Mouse (Mus musculus) embryonic facial prominence, embryonic 11.5 days (tissue): ENCODE measurements around the gene Scp2. TPM values are rescaled to one million over a fixed set of nuclear protein-coding genes. Genes with fewer than 3 reads are reported as not detected.

ENCODE experiments used
- ATAC-seq: fragments of 200-750 bp; cut with Nextera tagmentation; replicated peaks from 2 replicates; pipeline ENCODE4 v1.8.0; 2017; ENCODE audit warnings: low read depth; ENCODE audit not compliant: insufficient number of reproducible peaks, low FRiP score, low TSS enrichment
- DNase-seq: peaks from one replicate; pipeline ENCODE4 v3.0.0-alpha.2; 2015; ENCODE audit warnings: low spot score
- H3K27ac ChIP-seq: fragments of 300-500 bp; sonication (generic); replicated peaks from 2 replicates; pipeline ENCODE4 v1.5.1; 2014; ENCODE audit warnings: mild to moderate bottlenecking, low read depth, low read length, control low read depth
- H3K27me3 ChIP-seq: fragments of 300-500 bp; sonication (generic); 2 replicates; pipeline ENCODE4 v1.6.1; 2014; ENCODE audit warnings: mild to moderate bottlenecking, low read length, moderate library complexity, mixed read lengths; ENCODE audit not compliant: control insufficient read depth, insufficient read depth
- H3K36me3 ChIP-seq: fragments of 300-500 bp; sonication (generic); replicated peaks from 2 replicates; pipeline ENCODE4 v1.6.1; 2014; ENCODE audit warnings: low read depth, mild to moderate bottlenecking, low read length, moderate library complexity, mixed read lengths; ENCODE audit not compliant: control insufficient read depth, insufficient read depth
- H3K4me1 ChIP-seq: fragments of 300-500 bp; sonication (generic); 2 replicates; pipeline ENCODE4 v1.6.1; 2014; ENCODE audit warnings: low read length, mixed read lengths; ENCODE audit not compliant: control insufficient read depth, insufficient read depth
- H3K4me2 ChIP-seq: fragments of 300-500 bp; sonication (generic); 2 replicates; pipeline ENCODE4 v1.6.1; 2014; ENCODE audit warnings: low read depth, mild to moderate bottlenecking, control low read depth, low read length, moderate library complexity
- H3K4me3 ChIP-seq: fragments of 300-500 bp; sonication (generic); 2 replicates; pipeline ENCODE4 v1.5.1; 2014; ENCODE audit warnings: low read depth, low read length, control low read depth
- H3K9ac ChIP-seq: fragments of 300-500 bp; sonication (generic); replicated peaks from 2 replicates; pipeline ENCODE4 v1.6.1; 2014; ENCODE audit warnings: mild to moderate bottlenecking, control low read depth, low read length
- H3K9me3 ChIP-seq: fragments of 300-500 bp; sonication (generic); replicated peaks from 2 replicates; pipeline ENCODE4 v1.6.1; 2016; ENCODE audit warnings: mild to moderate bottlenecking, low read length, inconsistent platforms, mixed read lengths; ENCODE audit not compliant: control insufficient read depth
- WGBS: fragments of 180-500 bp; shearing (Covaris S2); extraction: QIAGEN DNeasy Blood & Tissue Kit; methylation state at CpG from one replicate; pipeline ENCODE4 v1.1.7; 2014; 5-methylcytosine and 5-hydroxymethylcytosine counted together
- polyA plus RNA-seq: library from polyadenylated mRNA; unstranded; fragments of >200 nt; fragmentation: Nextera tagmentation; extraction: Ambion mirVana; gene quantifications from 2 replicates; pipeline ENCODE4 v1.2.1, GENCODE M21; 2014

Scp2 gene
- polyA plus RNA-seq, 1 experiment from 2014 or later, result 183 TPM

DNA sequence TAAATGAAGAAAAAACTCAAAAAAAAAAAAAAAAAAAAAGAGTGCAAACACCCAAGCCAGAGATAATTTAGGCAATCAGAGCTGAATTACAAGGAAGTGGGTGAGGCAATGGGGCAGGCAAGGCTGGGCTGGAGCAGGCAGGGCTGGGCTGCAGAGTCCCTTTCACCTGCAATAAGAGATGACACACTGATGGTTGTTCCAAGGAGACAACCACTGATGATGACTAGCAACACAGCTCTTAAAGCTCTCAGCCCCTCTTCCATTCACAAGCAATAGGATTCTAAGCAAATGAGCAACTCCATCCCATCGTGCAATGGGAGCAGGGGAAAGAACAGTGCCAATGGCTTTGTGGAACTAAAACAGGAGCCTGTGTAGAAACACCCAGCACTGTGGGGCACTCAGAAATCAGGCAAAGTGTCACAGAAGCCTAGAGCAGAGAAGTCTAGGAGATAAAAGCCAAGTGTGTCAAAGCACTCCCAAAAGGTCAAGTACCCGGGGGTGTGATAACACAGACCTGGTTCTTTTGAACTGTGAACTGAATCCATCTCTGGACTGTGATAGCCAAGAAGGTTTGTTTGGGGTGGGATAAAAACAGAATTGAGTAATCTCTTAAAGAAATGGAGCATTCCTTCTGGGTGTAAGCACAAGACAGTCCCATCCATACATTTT lies 79.5 kb downstream of the Scp2 start:
- WGBS, result 89% methylated on average over 2 of the region's 2 CpGs
- H3K4me2 ChIP-seq, result no peak overlapping the region
- no peaks in the 10 kb centered on the region; the same call in 1 of the 2 replicates for H3K36me3 ChIP-seq
- no peaks in the 10 kb centered on the region for H3K27me3 ChIP-seq
- ATAC-seq (no peak), DNase-seq (no peak)
- H3K27ac ChIP-seq, result no peak overlapping the region
- no peak overlapping the region for H3K4me3 ChIP-seq
- no peaks in the 10 kb centered on the region for H3K9me3 ChIP-seq
- no peak overlapping the region for H3K9ac ChIP-seq
- no peaks in the 10 kb centered on the region for H3K4me1 ChIP-seq

DNA sequence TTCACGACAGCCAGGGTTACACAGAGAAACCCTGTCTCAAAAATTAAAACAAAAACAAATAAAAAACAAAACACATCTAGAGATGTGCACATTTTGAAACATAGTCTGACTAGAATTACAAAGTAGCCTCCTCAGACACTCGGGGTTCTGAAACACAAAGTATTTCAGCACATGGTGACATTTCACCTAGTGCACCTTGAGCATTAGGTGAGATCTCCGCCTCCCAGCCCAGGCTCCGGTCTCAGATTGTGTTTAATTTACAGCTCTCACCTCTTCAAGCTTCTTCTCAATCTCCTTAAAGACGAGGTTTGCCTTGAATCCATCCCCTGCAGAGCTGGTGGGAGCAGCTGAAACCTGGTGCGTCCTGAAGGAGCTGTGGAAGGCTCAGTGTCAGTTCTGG lies 81.2 kb downstream of the Scp2 start:
- Histone ChIP-seq H3K4me3 (no peak overlapping the region), H3K9me3 (no peaks in the 10 kb centered on the region), H3K36me3 (peaks cover 3% of the 10 kb centered on the region), H3K4me1 (no peaks in the 10 kb centered on the region), H3K4me2 (no peak overlapping the region), H3K9ac (no peak overlapping the region), H3K27me3 (no peaks in the 10 kb centered on the region), H3K27ac (no peak overlapping the region)
- 85% methylated on average over 6 of the region's 6 CpGs for WGBS
- DNase-seq (no peak), ATAC-seq (no peak)

DNA sequence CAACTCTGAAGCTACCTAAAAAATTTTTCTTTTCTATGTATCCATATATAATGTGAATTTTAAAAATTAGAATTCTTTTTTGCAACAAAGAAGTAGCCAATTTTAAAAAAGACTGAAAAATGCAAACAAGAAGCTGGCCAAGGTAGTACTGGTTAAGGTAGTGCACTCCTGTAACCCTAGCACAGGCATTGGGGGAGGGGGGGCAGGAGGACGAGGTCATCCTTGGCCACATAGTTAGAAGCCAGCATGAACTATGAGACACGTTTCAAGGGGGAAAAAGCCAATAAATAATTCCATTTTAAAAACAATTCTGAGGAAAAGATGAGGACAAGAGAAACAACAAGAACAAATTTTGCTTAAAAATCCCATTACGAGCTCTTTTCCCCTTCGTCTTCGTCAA lies 82.3 kb downstream of the Scp2 start:
- no peak overlapping the region for H3K9ac ChIP-seq
- no peak for DNase-seq
- H3K4me2 ChIP-seq, result no peak overlapping the region
- no peaks in the 10 kb centered on the region for H3K27me3 ChIP-seq
- WGBS, result 92% methylated on average over 5 of the region's 5 CpGs
- H3K4me1 ChIP-seq, result no peaks in the 10 kb centered on the region
- no peak for ATAC-seq
- no peak overlapping the region for H3K4me3 ChIP-seq
- no peaks in the 10 kb centered on the region for H3K9me3 ChIP-seq
- peaks cover 3% of the 10 kb centered on the region for H3K36me3 ChIP-seq
- no peak overlapping the region for H3K27ac ChIP-seq

GRCm38 (mm10) chr4:108060774-108061173 lies 84.0 kb downstream of the Scp2 start:
- DNase-seq, result no peak
- 77% methylated on average over 4 of the region's 4 CpGs for WGBS

DNA sequence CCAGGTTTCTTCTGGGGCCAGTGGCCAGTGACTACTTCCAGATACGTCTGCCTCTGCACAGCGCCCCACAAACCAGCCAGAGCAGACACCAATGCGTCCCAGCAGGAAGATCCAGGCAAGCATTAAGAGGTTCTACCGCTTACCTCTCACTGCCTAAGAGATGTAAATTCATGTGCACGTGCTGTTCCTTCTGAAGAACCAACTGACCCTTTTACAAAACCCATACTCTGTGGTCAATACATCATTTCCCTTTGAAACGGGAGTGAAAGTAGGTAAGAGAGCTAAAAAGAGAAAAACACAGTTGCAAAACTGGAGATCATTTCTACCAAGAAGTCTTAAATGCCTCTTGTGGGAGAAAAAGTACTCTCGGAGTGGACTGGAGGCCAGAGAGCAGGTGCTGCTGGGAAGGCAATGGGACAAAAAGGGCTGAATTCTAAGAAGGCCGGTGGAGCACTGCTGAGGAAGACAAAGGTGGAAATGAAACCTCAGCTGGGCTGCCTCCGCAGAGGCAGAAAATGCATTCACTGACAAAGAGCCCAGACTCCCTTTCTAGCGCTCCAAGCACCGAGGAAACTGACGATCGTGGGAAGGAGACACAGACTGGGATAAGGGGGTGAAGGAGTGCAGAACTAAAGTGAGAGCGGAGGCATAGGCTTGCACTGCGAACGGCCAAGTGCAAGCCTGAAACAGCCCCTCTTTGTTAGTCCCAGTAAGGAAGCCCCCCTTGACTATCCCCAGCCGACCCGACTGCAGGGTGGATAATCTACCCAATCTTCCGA lies 85.0 kb downstream of the Scp2 start:
- Histone ChIP-seq H3K4me2 (no peak overlapping the region), H3K9ac (no peak overlapping the region)
- 58% methylated on average over 19 of the region's 19 CpGs for WGBS

More at GRCm38 (mm10) chr4:108060774-108061173, 84.0 kb downstream of the Scp2 start:
- Histone ChIP-seq H3K4me1 (no peaks in the 10 kb centered on the region), H3K9ac (no peak overlapping the region), H3K27ac (no peak overlapping the region), H3K4me3 (no peak overlapping the region), H3K4me2 (no peak overlapping the region), H3K36me3 (peaks cover 3% of the 10 kb centered on the region), H3K27me3 (no peaks in the 10 kb centered on the region), H3K9me3 (no peaks in the 10 kb centered on the region)
- ATAC-seq, result no peak

DNA sequence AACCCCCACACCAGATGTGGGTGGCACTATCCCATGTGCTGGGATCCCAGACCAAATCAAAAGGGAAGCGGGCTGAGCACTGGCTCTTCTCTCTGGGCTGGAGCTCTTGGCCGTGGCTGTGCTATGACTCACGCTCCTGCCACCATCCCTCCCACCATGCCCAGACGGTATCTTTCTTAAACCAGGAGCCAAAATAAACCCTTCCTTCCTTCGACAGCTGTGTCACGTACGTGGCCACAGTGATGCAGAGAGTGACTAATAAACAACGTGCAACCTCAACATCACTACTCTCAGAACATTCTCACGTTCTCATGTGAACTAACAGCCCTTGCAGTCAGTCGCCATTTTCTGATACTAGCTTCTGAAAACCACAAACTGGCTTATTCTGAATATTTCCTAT lies 86.6 kb downstream of the Scp2 start:
- Histone ChIP-seq H3K9me3 (no peaks in the 10 kb centered on the region), H3K9ac (no peak overlapping the region), H3K27ac (no peak overlapping the region), H3K4me1 (no peaks in the 10 kb centered on the region), H3K4me3 (no peak overlapping the region), H3K36me3 (peaks cover 3% of the 10 kb centered on the region), H3K4me2 (no peak overlapping the region), H3K27me3 (no peaks in the 10 kb centered on the region)
- ATAC-seq, result no peak
- WGBS, result 89% methylated on average over 10 of the region's 10 CpGs
- DNase-seq, result no peak

More for the DNA sequence above, 85.0 kb downstream of the Scp2 start:
- Histone ChIP-seq H3K27me3 (no peaks in the 10 kb centered on the region), H3K36me3 (peaks cover 3% of the 10 kb centered on the region), H3K27ac (no peak overlapping the region), H3K9me3 (no peaks in the 10 kb centered on the region), H3K4me3 (no peak overlapping the region), H3K4me1 (no peaks in the 10 kb centered on the region)
- ATAC-seq (no peak), DNase-seq (no peak)

DNA sequence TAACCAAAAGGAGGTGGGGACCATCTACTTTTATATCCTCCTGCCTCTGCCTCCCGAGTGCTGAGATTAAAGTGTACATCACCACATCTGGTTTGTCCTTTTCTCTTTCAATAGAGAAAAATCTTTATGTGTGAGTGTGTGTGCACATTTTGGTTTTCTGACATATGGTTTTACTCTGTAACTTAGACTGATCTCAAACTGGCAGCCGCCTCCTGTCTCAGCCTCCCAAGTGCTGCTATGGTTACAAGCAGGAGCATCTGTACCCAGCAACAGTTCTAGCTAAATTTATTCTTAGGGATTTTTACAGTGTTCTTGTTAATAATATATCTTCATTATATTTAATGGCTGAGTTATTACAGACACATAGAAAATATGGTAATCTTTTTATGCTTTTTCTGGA lies 87.6 kb downstream of the Scp2 start:
- WGBS, result 94% methylated on average over 2 of the region's 2 CpGs
- Histone ChIP-seq H3K27me3 (no peaks in the 10 kb centered on the region), H3K4me1 (no peaks in the 10 kb centered on the region), H3K36me3 (peaks cover 3% of the 10 kb centered on the region; the same call in 1 of the 2 replicates), H3K9ac (no peak overlapping the region), H3K4me2 (no peak overlapping the region), H3K9me3 (no peaks in the 10 kb centered on the region), H3K27ac (no peak overlapping the region), H3K4me3 (no peak overlapping the region)
- DNase-seq (no peak), ATAC-seq (no peak)

- Histone ChIP-seq H3K27ac (no peak overlapping the region), H3K9me3 (no peaks in the 10 kb centered on the region), H3K9ac (no peak overlapping the region), H3K4me1 (no peaks in the 10 kb centered on the region), H3K27me3 (no peaks in the 10 kb centered on the region), H3K4me3 (no peak overlapping the region), H3K4me2 (no peak overlapping the region), H3K36me3 (peaks cover 3% of the 10 kb centered on the region; the same call in 1 of the 2 replicates)
- DNase-seq, result no peak
- WGBS, result 92% methylated on average over 10 of the region's 10 CpGs
- no peak for ATAC-seq
Measured at GRCm38 (mm10) chr4:108055873-108056272, 88.9 kb downstream of the Scp2 start.
